In genomic region chr5:33689852-33690645, GRCm38 (mm10) we compare ENCODE assay signal across 9 mouse cellular contexts. TPM values are rescaled to one million over a fixed set of nuclear protein-coding genes. Genes with fewer than 3 reads are reported as not detected.
DNase-seq lines count a peak whose midpoint lies in the region; ATAC-seq lines count a peak whose summit lies in the region.
"Had no signal": no experiment of that assay in that cellular context is flagged by ENCODE, and none has a peak within 500 bp of the region (broad histone marks: within the 10 kb centered on the region; RNA-seq: fewer than 3 reads in every experiment).

No protein-coding gene starts in this region.

- no peak overlapping the region for H3K27ac ChIP-seq in heart, embryonic 16.5 days (ENCODE audit: low read length)
- peak overlapping the region; percentile 40 for H3K27ac ChIP-seq in midbrain, embryonic 15.5 days
- H3K27ac ChIP-seq: stomach, embryonic 15.5 days had no signal

- 68% methylated on average over 11 of the region's 11 CpGs for WGBS in heart, embryonic 16.5 days
- 70% methylated on average over 11 of the region's 11 CpGs for WGBS in midbrain, embryonic 15.5 days

- no peaks in the 10 kb centered on the region for H3K36me3 ChIP-seq in heart, embryonic 16.5 days (ENCODE audit: control insufficient read depth, insufficient read depth)
- H3K36me3 ChIP-seq in midbrain, embryonic 15.5 days (replicated peaks) = no peaks in the 10 kb centered on the region
- H3K36me3 ChIP-seq: stomach, embryonic 15.5 days had no signal

- no peak overlapping the region for H3K9ac ChIP-seq in heart, embryonic 16.5 days (ENCODE audit: low read length)
- no peak overlapping the region for H3K9ac ChIP-seq in midbrain, embryonic 15.5 days
- H3K9ac ChIP-seq: stomach, embryonic 15.5 days had no signal

- H3K9me3 ChIP-seq in heart, embryonic 16.5 days (replicated peaks; ENCODE audit: control insufficient read depth, low read length) = no peaks in the 10 kb centered on the region
- H3K9me3 ChIP-seq in midbrain, embryonic 15.5 days = no peaks in the 10 kb centered on the region
- H3K9me3 ChIP-seq: stomach, embryonic 15.5 days had no signal

- DNase-seq in adrenal gland, postnatal 36 days = peak; percentile 16 to 27
- DNase-seq in adrenal gland, postnatal 4 days (ENCODE audit: low spot score in 2 of 2) = no peak
- peak; percentile 57 to 88 for DNase-seq in kidney, postnatal 25 days
- DNase-seq in liver (no peak), adipocyte (ENCODE audit: low spot score) (no peak)

- H3K4me2 ChIP-seq in heart, embryonic 16.5 days (ENCODE audit: low read depth, low read length) = no peak overlapping the region
- H3K4me2 ChIP-seq in midbrain, embryonic 15.5 days = peak overlapping the region; percentile 23; the same call in 1 of the 2 replicates
- H3K4me2 ChIP-seq: stomach, embryonic 15.5 days had no signal

- ATAC-seq in heart, embryonic 16.5 days (replicated peaks; ENCODE audit: extremely low read depth, insufficient read depth, low FRiP score) = peak; percentile 21; the same call in 1 of the 2 replicates
- ATAC-seq in midbrain, embryonic 15.5 days (replicated peaks) = no peak; the same call in 1 of the 2 replicates
- ATAC-seq in megakaryocyte progenitor cell, adult 5-6 weeks (replicated peaks; ENCODE audit: poor library complexity) = no peak

- H3K27me3 ChIP-seq in heart, embryonic 16.5 days (ENCODE audit: control insufficient read depth, insufficient read depth, low read length) = peaks cover 7% of the 10 kb centered on the region
- H3K27me3 ChIP-seq in midbrain, embryonic 15.5 days (replicated peaks) = peaks cover 35% of the 10 kb centered on the region
- H3K27me3 ChIP-seq: stomach, embryonic 15.5 days had no signal

- H3K4me3 ChIP-seq in heart, embryonic 16.5 days (ENCODE audit: low read length) = no peak overlapping the region
- H3K4me3 ChIP-seq in midbrain, embryonic 15.5 days = no peak overlapping the region
- H3K4me3 ChIP-seq: stomach, embryonic 15.5 days had no signal

- H3K4me1 ChIP-seq in heart, embryonic 16.5 days (ENCODE audit: control insufficient read depth, insufficient read depth, low read length) = peaks cover 10% of the 10 kb centered on the region
- H3K4me1 ChIP-seq in midbrain, embryonic 15.5 days = peaks cover 30% of the 10 kb centered on the region

RNA-seq across cellular contexts. Expression of gene Fgfr3, which starts 31.4 kb away (rescaled TPM):
- 1 to 10 TPM; 2.4 to 3.8 TPM for total RNA-seq in adrenal gland, postnatal 36 days (2021)
- total RNA-seq in adrenal gland, postnatal 4 days (2021) = 10 to 100 TPM in 1 of 2 experiments, 1 to 10 TPM in 1; 5.2 to 13.7 TPM
- polyA plus RNA-seq in heart, embryonic 16.5 days (2015; fragmentation: Nextera tagmentation; extraction: Ambion mirVana) = 3.9 and 8.8 TPM in 2 replicates
- 20.9 and 21.4 TPM in 2 replicates for polyA plus RNA-seq in midbrain, embryonic 15.5 days (2015; fragmentation: Nextera tagmentation; extraction: Ambion mirVana)
- total RNA-seq in megakaryocyte progenitor cell, adult 5-6 weeks (2015) = 0.39 TPM in 1 of 2 replicates, not detected in the other
- 1.0 TPM in 1 of 2 replicates, not detected in the other for total RNA-seq in megakaryocyte progenitor cell, adult 5-6 weeks (2017)

RNA-seq across cellular contexts. Expression of gene Tmem129, which starts 31.8 kb away (rescaled TPM):
- total RNA-seq in adrenal gland, postnatal 36 days (2021) = 10 to 100 TPM; 25.9 to 28.5 TPM
- 10 to 100 TPM; 20.2 to 21.8 TPM for total RNA-seq in adrenal gland, postnatal 4 days (2021)
- 37.1 and 37.4 TPM in 2 replicates for polyA plus RNA-seq in heart, embryonic 16.5 days (2015; fragmentation: Nextera tagmentation; extraction: Ambion mirVana)
- 31.1 and 32.0 TPM in 2 replicates for polyA plus RNA-seq in midbrain, embryonic 15.5 days (2015; fragmentation: Nextera tagmentation; extraction: Ambion mirVana)
- 15.9 and 17.5 TPM in 2 replicates for total RNA-seq in megakaryocyte progenitor cell, adult 5-6 weeks (2015)
- total RNA-seq in megakaryocyte progenitor cell, adult 5-6 weeks (2017) = 17.8 and 23.7 TPM in 2 replicates

RNA-seq across cellular contexts. Expression of gene Tacc3, which starts 32.1 kb away (rescaled TPM):
- 1 to 10 TPM; 7.6 to 8.4 TPM for total RNA-seq in adrenal gland, postnatal 36 days (2021)
- 10 to 100 TPM; 47.4 to 49.1 TPM for total RNA-seq in adrenal gland, postnatal 4 days (2021)
- 114 and 122 TPM in 2 replicates for polyA plus RNA-seq in heart, embryonic 16.5 days (2015; fragmentation: Nextera tagmentation; extraction: Ambion mirVana)
- polyA plus RNA-seq in midbrain, embryonic 15.5 days (2015; fragmentation: Nextera tagmentation; extraction: Ambion mirVana) = 27.9 and 32.2 TPM in 2 replicates
- total RNA-seq in megakaryocyte progenitor cell, adult 5-6 weeks (2015) = 180 and 190 TPM in 2 replicates
- total RNA-seq in megakaryocyte progenitor cell, adult 5-6 weeks (2017) = 184 and 199 TPM in 2 replicates

RNA-seq across cellular contexts. Expression of gene Slbp, which starts 37.7 kb away (rescaled TPM):
- 10 to 100 TPM; 44.8 to 47.8 TPM for total RNA-seq in adrenal gland, postnatal 36 days (2021)
- 10 to 100 TPM; 65.7 to 71.6 TPM for total RNA-seq in adrenal gland, postnatal 4 days (2021)
- 119 and 138 TPM in 2 replicates for polyA plus RNA-seq in heart, embryonic 16.5 days (2015; fragmentation: Nextera tagmentation; extraction: Ambion mirVana)
- polyA plus RNA-seq in midbrain, embryonic 15.5 days (2015; fragmentation: Nextera tagmentation; extraction: Ambion mirVana) = 109 and 110 TPM in 2 replicates
- 206 and 223 TPM in 2 replicates for total RNA-seq in megakaryocyte progenitor cell, adult 5-6 weeks (2015)
- total RNA-seq in megakaryocyte progenitor cell, adult 5-6 weeks (2017) = 253 and 266 TPM in 2 replicates

Comparison
In these comparisons a context has a peak if more than half of its experiments do, and no peak if none do; other contexts are left out.
1. DNase-seq: peak in adrenal gland, postnatal 36 days (2 of 2) and kidney, postnatal 25 days (2 of 2); none in adrenal gland, postnatal 4 days (0 of 2), liver (single experiment) and adipocyte (single experiment).
2. RNA of gene Tacc3, which starts 32.1 kb away (total RNA-seq): 180 to 199 TPM in megakaryocyte progenitor cell, adult 5-6 weeks and 47.4 to 49.1 TPM in adrenal gland, postnatal 4 days; 7.6 to 8.4 TPM in adrenal gland, postnatal 36 days; every median in the first group is over 4 times any median in the second.